Mouse (Mus musculus) lung, embryonic 16.5 days (tissue): Measurements from ENCODE around the gene Drg1. TPM values are rescaled to one million over a fixed set of nuclear protein-coding genes. Genes with fewer than 3 reads are reported as not detected.
"Not testable (repeated sequence)": the region's sequence is repeated elsewhere in the genome, so short reads cannot be mapped to it uniquely, and the experiment has no call there.

ENCODE experiments used
- ATAC-seq: fragments of 200-750 bp; cut with Nextera tagmentation; 2 replicates; pipeline ENCODE4 v1.8.0; 2017; ENCODE audit warnings: low read depth, mild to moderate bottlenecking, moderate library complexity
- H3K27ac ChIP-seq: fragments of 300-500 bp; sonication (generic); 2 replicates; pipeline ENCODE4 v1.5.1; 2014; ENCODE audit warnings: mild to moderate bottlenecking, control low read depth, low read length
- H3K27me3 ChIP-seq: fragments of 300-500 bp; sonication (generic); 2 replicates; pipeline ENCODE4 v1.6.1; 2014; ENCODE audit warnings: low read depth, low read length, mixed read lengths; ENCODE audit not compliant: control insufficient read depth, insufficient read depth
- H3K36me3 ChIP-seq: fragments of 300-500 bp; sonication (generic); 2 replicates; pipeline ENCODE4 v1.6.1; 2014; ENCODE audit warnings: low read length; ENCODE audit not compliant: control insufficient read depth, insufficient read depth
- H3K4me1 ChIP-seq: fragments of 300-500 bp; sonication (generic); replicated peaks from 2 replicates; pipeline ENCODE4 v1.6.1; 2014; ENCODE audit warnings: low read length, mixed read lengths; ENCODE audit not compliant: control insufficient read depth, insufficient read depth
- H3K4me2 ChIP-seq: fragments of 300-500 bp; sonication (generic); 2 replicates; pipeline ENCODE4 v1.6.1; 2014; ENCODE audit warnings: low read depth, low read length, control low read depth
- H3K4me3 ChIP-seq: fragments of 300-500 bp; sonication (generic); 2 replicates; pipeline ENCODE4 v1.5.1; 2014; ENCODE audit warnings: mild to moderate bottlenecking, low read length, control low read depth
- H3K9ac ChIP-seq: fragments of 300-500 bp; sonication (generic); 2 replicates; pipeline ENCODE4 v1.6.1; 2014; ENCODE audit warnings: low read length, control low read depth
- H3K9me3 ChIP-seq: fragments of 300-500 bp; sonication (generic); 2 replicates; pipeline ENCODE4 v1.6.1; 2016; ENCODE audit warnings: low read length; ENCODE audit not compliant: control insufficient read depth
- WGBS: fragments of 180-500 bp; shearing (Covaris S2); extraction: QIAGEN DNeasy Blood & Tissue Kit; methylation state at CpG from one replicate; pipeline ENCODE4 v1.1.7; 2014; 5-methylcytosine and 5-hydroxymethylcytosine counted together
- polyA plus RNA-seq: library from polyadenylated mRNA; unstranded; fragments of >200 nt; fragmentation: Nextera tagmentation; extraction: Ambion mirVana; gene quantifications from 2 replicates; pipeline ENCODE4 v1.2.1, GENCODE M21; 2015

The Drg1 gene
- polyA plus RNA-seq, 1 experiment from 2014 or later = 232 TPM

DNA sequence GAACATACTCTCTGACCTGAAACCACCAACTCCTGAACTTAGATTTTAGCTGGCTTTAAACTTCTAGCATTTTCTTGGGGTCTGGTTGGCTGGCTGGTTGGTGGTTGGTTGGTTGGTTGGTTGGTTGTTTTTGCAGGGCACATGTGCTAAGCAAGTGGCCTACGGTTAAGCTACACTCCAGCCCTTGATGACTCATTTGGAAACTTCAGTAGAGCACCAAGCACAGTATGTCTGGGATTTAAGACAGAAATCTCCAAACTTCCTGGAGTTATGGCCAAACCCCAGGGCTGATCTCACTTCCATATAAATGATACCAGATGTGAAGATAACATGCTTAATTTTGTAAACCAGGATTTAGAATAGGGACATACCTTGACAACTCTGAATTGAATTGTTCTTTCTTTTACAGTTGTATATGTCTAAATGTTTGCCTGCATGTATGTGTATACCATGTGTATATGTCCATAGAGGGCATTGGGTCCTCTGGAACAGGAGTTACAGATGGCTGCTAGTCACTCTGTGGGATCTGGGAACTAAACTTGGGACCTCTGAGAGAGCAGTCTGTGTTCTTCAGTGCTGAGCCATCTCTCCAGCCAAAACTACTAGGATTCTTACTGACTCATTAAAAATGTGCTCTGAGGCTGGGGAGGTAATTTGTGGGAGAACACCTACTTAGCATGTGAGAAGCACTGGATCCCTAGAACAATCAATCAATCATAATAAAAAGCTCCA lies 112.4 kb downstream of the Drg1 start:
- H3K27ac ChIP-seq, H3K9me3 ChIP-seq, H3K9ac ChIP-seq, H3K4me3 ChIP-seq, H3K27me3 ChIP-seq, H3K4me2 ChIP-seq, H3K36me3 ChIP-seq, H3K4me1 ChIP-seq: not testable (repeated sequence)
- WGBS = 78% methylated on average over 1 of the region's 1 CpGs
- ATAC-seq = peak; percentile 32

GRCm38 (mm10) chr11:3151358-3151757 lies 114.9 kb downstream of the Drg1 start:
- not testable (repeated sequence) for H3K27me3 ChIP-seq, H3K9me3 ChIP-seq, H3K27ac ChIP-seq, H3K9ac ChIP-seq, H3K36me3 ChIP-seq, H3K4me1 ChIP-seq, H3K4me2 ChIP-seq, H3K4me3 ChIP-seq
- 88% methylated on average over 4 of the region's 4 CpGs for WGBS
- peak; percentile 21; the same call in 1 of the 2 replicates for ATAC-seq

DNA sequence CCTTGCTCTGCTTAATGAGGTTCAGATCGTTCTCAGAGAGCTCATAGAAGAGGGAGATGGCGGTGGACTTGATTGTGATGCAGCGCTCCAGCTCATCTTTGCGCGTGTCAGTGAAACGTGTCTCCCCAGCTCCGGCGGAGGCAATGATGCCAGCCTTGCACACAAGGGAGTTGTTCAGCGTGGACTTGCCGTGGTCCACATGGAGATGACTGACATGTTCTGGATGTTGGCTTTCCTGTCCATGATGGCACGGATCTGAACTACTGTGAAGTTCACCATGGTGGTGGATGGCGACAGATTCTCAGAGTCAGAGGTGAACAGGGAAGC lies 115.6 kb downstream of the Drg1 start:
- not testable (repeated sequence) for H3K27ac ChIP-seq, H3K9ac ChIP-seq, H3K4me2 ChIP-seq, H3K27me3 ChIP-seq, ATAC-seq, H3K9me3 ChIP-seq, H3K36me3 ChIP-seq, H3K4me3 ChIP-seq, H3K4me1 ChIP-seq
- WGBS = 94% methylated on average over 12 of the region's 12 CpGs

DNA sequence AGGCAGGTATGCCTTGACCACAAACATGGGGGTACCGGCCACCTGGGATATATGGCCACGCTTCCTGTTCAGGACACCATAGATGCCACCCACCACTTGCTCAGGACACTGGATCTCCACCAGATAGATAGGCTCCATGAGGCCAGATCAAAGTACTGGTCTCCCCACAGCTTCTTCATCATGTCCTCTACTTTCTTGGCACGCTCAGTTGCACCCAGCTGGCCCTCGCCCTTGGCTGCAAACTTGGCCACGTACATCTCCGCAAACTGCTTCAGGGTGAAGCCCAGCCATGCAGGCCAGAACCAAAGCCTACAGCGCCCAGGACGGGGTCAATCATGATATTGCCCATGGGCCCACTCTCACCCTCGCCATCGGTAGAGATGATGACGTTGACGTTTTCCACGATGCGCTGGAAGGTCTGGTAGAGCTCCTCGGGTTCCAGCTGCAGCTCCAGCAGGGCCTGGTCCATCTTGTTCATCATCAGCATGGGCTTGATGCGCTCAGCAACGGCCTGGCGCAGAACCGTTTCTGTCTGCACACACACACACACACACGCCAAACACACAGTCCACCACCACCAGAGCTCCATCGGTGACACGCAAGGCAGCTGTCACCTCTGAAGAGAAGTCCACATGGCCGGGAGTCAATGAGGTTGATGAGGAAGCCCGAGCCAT lies 116.1 kb downstream of the Drg1 start:
- not testable (repeated sequence) for H3K27ac ChIP-seq, H3K9ac ChIP-seq, H3K4me1 ChIP-seq, H3K4me3 ChIP-seq, H3K9me3 ChIP-seq, H3K4me2 ChIP-seq, H3K27me3 ChIP-seq, H3K36me3 ChIP-seq
- peak; percentile 7; the same call in 1 of the 2 replicates for ATAC-seq
- 89% methylated on average over 21 of the region's 24 CpGs for WGBS

GRCm38 (mm10) chr11:3149471-3149870 lies 116.7 kb downstream of the Drg1 start:
- 84% methylated on average over 4 of the region's 4 CpGs for WGBS
- ATAC-seq = peak; percentile 10; the same call in 1 of the 2 replicates
- H3K27ac ChIP-seq, H3K4me2 ChIP-seq, H3K9ac ChIP-seq, H3K4me3 ChIP-seq, H3K9me3 ChIP-seq, H3K27me3 ChIP-seq, H3K4me1 ChIP-seq, H3K36me3 ChIP-seq: not testable (repeated sequence)

GRCm38 (mm10) chr11:3146806-3147205 lies 119.4 kb downstream of the Drg1 start:
- not testable (repeated sequence) for H3K36me3 ChIP-seq, H3K27ac ChIP-seq, H3K4me2 ChIP-seq, ATAC-seq, H3K4me3 ChIP-seq, H3K27me3 ChIP-seq, H3K4me1 ChIP-seq, H3K9me3 ChIP-seq, H3K9ac ChIP-seq
- WGBS = 100% methylated on average over 2 of the region's 2 CpGs

- not testable (repeated sequence) for H3K9me3 ChIP-seq, H3K4me3 ChIP-seq, H3K9ac ChIP-seq, H3K27me3 ChIP-seq, H3K4me1 ChIP-seq, ATAC-seq, H3K27ac ChIP-seq, H3K4me2 ChIP-seq, H3K36me3 ChIP-seq
- 76% methylated on average over 7 of the region's 9 CpGs for whole genome bisulfite sequencing
Observed at GRCm38 (mm10) chr11:3145359-3146165, 120.7 kb downstream of the Drg1 start.

DNA sequence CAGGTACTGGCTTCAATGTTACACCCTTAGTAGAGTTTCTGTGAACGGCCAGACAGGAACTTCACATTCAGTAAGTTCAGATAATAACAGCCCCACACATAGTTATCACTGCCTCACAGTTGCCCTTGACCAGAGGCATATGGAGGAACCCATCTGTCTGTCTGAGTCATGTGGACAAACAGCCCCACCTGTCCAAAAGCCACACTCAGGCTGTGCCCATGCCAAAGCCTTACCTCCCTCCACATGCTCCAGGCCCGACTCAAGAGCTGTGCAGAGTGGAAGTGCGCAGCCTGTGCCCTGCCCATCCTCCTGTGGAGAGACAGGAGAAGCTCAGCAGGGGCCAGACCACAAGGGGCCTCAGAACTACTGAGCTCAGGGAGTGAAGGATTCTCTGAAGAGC lies 122.2 kb downstream of the Drg1 start:
- not testable (repeated sequence) for H3K9ac ChIP-seq, H3K9me3 ChIP-seq, H3K4me3 ChIP-seq, ATAC-seq, H3K4me2 ChIP-seq, H3K36me3 ChIP-seq, H3K27ac ChIP-seq, H3K27me3 ChIP-seq, H3K4me1 ChIP-seq
- 70% methylated on average over 3 of the region's 3 CpGs for WGBS

- not testable (repeated sequence) for H3K4me2 ChIP-seq, H3K4me3 ChIP-seq, H3K9ac ChIP-seq, H3K36me3 ChIP-seq, H3K27me3 ChIP-seq, H3K27ac ChIP-seq, H3K4me1 ChIP-seq, H3K9me3 ChIP-seq
- peak; percentile 59 for ATAC-seq
- WGBS = 85% methylated on average over 4 of the region's 5 CpGs
Observed at GRCm38 (mm10) chr11:3142413-3142812, 123.8 kb downstream of the Drg1 start.
